In genomic region chr9:27164957-27165356, GRCm38 (mm10) we compare ENCODE assay signal across 21 mouse cellular contexts. TPM values are rescaled to one million over a fixed set of nuclear protein-coding genes. Genes with fewer than 3 reads are reported as not detected.
DNase-seq lines count a peak whose midpoint lies in the region; ATAC-seq lines count a peak whose summit lies in the region.
"Had no signal": no experiment of that assay in that cellular context is flagged by ENCODE, and none has a peak within 500 bp of the region (broad histone marks: within the 10 kb centered on the region; RNA-seq: fewer than 3 reads in every experiment).

No protein-coding gene starts in this region.

- H3K27me3 ChIP-seq in forebrain, embryonic 11.5 days (ENCODE audit: control insufficient read depth, insufficient read depth, low read length), result no peaks in the 10 kb centered on the region
- H3K27me3 ChIP-seq in forebrain, embryonic 13.5 days, result no peaks in the 10 kb centered on the region
- no peaks in the 10 kb centered on the region for H3K27me3 ChIP-seq in midbrain, embryonic 11.5 days (ENCODE audit: control insufficient read depth, insufficient read depth, low read length)
- H3K27me3 ChIP-seq: embryonic facial prominence, embryonic 15.5 days; forebrain, embryonic 15.5 days; heart, embryonic 12.5 days had no signal

- H3K36me3 ChIP-seq in forebrain, embryonic 11.5 days (ENCODE audit: control insufficient read depth, insufficient read depth, low read length), result no peaks in the 10 kb centered on the region
- H3K36me3 ChIP-seq in forebrain, embryonic 13.5 days (ENCODE audit: poor library complexity, severe bottlenecking), result no peaks in the 10 kb centered on the region
- no peaks in the 10 kb centered on the region for H3K36me3 ChIP-seq in midbrain, embryonic 11.5 days (ENCODE audit: control insufficient read depth, insufficient read depth, low read length)
- H3K36me3 ChIP-seq: embryonic facial prominence, embryonic 15.5 days; forebrain, embryonic 15.5 days; heart, embryonic 12.5 days had no signal

- ATAC-seq in forebrain, embryonic 11.5 days (replicated peaks; ENCODE audit: low FRiP score), result peak; percentile 53
- no peak for ATAC-seq in forebrain, embryonic 13.5 days
- no peak for ATAC-seq in midbrain, embryonic 11.5 days (ENCODE audit: low FRiP score)
- ATAC-seq: forebrain, embryonic 15.5 days; hindbrain, embryonic 16.5 days; inflammation-experienced regulatory T-cells, adult 6 months; intestine, postnatal 0 days had no signal

- H3K9me3 ChIP-seq in forebrain, embryonic 11.5 days (ENCODE audit: control insufficient read depth, low read length), result no peaks in the 10 kb centered on the region
- H3K9me3 ChIP-seq in forebrain, embryonic 13.5 days (replicated peaks), result no peaks in the 10 kb centered on the region
- no peaks in the 10 kb centered on the region for H3K9me3 ChIP-seq in midbrain, embryonic 11.5 days (ENCODE audit: control insufficient read depth, low read length)
- H3K9me3 ChIP-seq: embryonic facial prominence, embryonic 15.5 days; forebrain, embryonic 15.5 days; heart, embryonic 12.5 days had no signal

- H3K4me3 ChIP-seq in forebrain, embryonic 11.5 days (ENCODE audit: low read depth, low read length), result no peak overlapping the region
- no peak overlapping the region for H3K4me3 ChIP-seq in forebrain, embryonic 13.5 days
- no peak overlapping the region for H3K4me3 ChIP-seq in midbrain, embryonic 11.5 days (ENCODE audit: low read depth, low read length)
- H3K4me3 ChIP-seq: embryonic facial prominence, embryonic 15.5 days; erythroblast, embryonic 14.5 days; forebrain, embryonic 15.5 days; gastrocnemius, adult 2 months; heart, embryonic 12.5 days had no signal

- 7% methylated on average over 2 of the region's 2 CpGs for WGBS in forebrain, embryonic 11.5 days
- WGBS in forebrain, embryonic 13.5 days, result 3% methylated on average over 2 of the region's 2 CpGs
- 15% methylated on average over 2 of the region's 2 CpGs for WGBS in midbrain, embryonic 11.5 days

- no peak for DNase-seq in forebrain, embryonic 11.5 days (ENCODE audit: low spot score)
- DNase-seq in ES-CJ7 (ENCODE audit: low read depth, low spot score) (peak; percentile 39), R1 (ENCODE audit: low read depth, low spot score) (peak; percentile 70)
- peak; percentile 21 for DNase-seq in retina, postnatal 1 day
- DNase-seq in cerebellum, adult 9-11 months, result no peak
- DNase-seq in midbrain, embryonic 11.5 days (ENCODE audit: low spot score, missing footprints), result no peak
- DNase-seq: adrenal gland, adult 8-10 months; adrenal gland, postnatal 36 days; cerebellum, adult 2 months; cerebellum, postnatal 14 days; embryo, embryonic 11 days; gastrocnemius, adult 2 months; gastrocnemius, postnatal 25 days had no signal

- H3K4me1 ChIP-seq in forebrain, embryonic 11.5 days (replicated peaks; ENCODE audit: control insufficient read depth, insufficient read depth, low read length), result peaks cover 3% of the 10 kb centered on the region; the same call in 1 of the 2 replicates
- H3K4me1 ChIP-seq in forebrain, embryonic 13.5 days, result peaks cover 9% of the 10 kb centered on the region
- H3K4me1 ChIP-seq in midbrain, embryonic 11.5 days (ENCODE audit: control insufficient read depth, insufficient read depth, low read length), result peaks cover 3% of the 10 kb centered on the region; the same call in 1 of the 2 replicates
- H3K4me1 ChIP-seq: embryonic facial prominence, embryonic 15.5 days; forebrain, embryonic 15.5 days; heart, embryonic 12.5 days had no signal

- peak overlapping the region; percentile 13; the same call in 1 of the 2 replicates for H3K27ac ChIP-seq in forebrain, embryonic 11.5 days (ENCODE audit: low read depth, low read length)
- no peak overlapping the region for H3K27ac ChIP-seq in forebrain, embryonic 13.5 days
- no peak overlapping the region for H3K27ac ChIP-seq in midbrain, embryonic 11.5 days (ENCODE audit: low read depth, low read length)
- H3K27ac ChIP-seq: embryonic facial prominence, embryonic 15.5 days; forebrain, embryonic 15.5 days; gastrocnemius, adult 2 months had no signal

- H3K9ac ChIP-seq in forebrain, embryonic 11.5 days (ENCODE audit: low read length), result no peak overlapping the region
- H3K9ac ChIP-seq in forebrain, embryonic 13.5 days, result no peak overlapping the region
- H3K9ac ChIP-seq in midbrain, embryonic 11.5 days (ENCODE audit: low read length), result no peak overlapping the region
- H3K9ac ChIP-seq: embryonic facial prominence, embryonic 15.5 days; forebrain, embryonic 15.5 days; heart, embryonic 12.5 days had no signal

- no peak overlapping the region for H3K4me2 ChIP-seq in forebrain, embryonic 11.5 days (ENCODE audit: low read depth, low read length, severe bottlenecking)
- no peak overlapping the region for H3K4me2 ChIP-seq in forebrain, embryonic 13.5 days
- H3K4me2 ChIP-seq in midbrain, embryonic 11.5 days, result no peak overlapping the region
- H3K4me2 ChIP-seq: embryonic facial prominence, embryonic 15.5 days; forebrain, embryonic 15.5 days; heart, embryonic 12.5 days had no signal

RNA-seq across cellular contexts. Expression of gene Jam3, which starts 9.7 kb away (rescaled TPM):
- polyA plus RNA-seq in forebrain, embryonic 11.5 days (2014; fragmentation: Nextera tagmentation; extraction: Ambion mirVana), result 168 and 176 TPM in 2 replicates
- 113 and 123 TPM in 2 replicates for polyA plus RNA-seq in forebrain, embryonic 13.5 days (2015; fragmentation: Nextera tagmentation; extraction: Ambion mirVana)
- polyA plus RNA-seq in midbrain, embryonic 11.5 days (2014; fragmentation: Nextera tagmentation; extraction: Ambion mirVana), result 170 and 171 TPM in 2 replicates

Comparison
In these comparisons a context has a peak if more than half of its experiments do, and no peak if none do; other contexts are left out.
1. DNase-seq: peak in ES-CJ7 (single experiment), R1 (single experiment) and retina, postnatal 1 day (single experiment); none in forebrain, embryonic 11.5 days (single experiment), cerebellum, adult 9-11 months (single experiment) and midbrain, embryonic 11.5 days (single experiment).